Mouse (Mus musculus) CH12.LX (cell line): Measurements from ENCODE around the gene Klc4. TPM values are rescaled to one million over a fixed set of nuclear protein-coding genes. Genes with fewer than 3 reads are reported as not detected.

ENCODE experiments used
- DNase-seq: peaks from one replicate; pipeline ENCODE4 v3.0.0-alpha.2; 2013; ENCODE audit errors: extremely low read depth
- H3K27ac ChIP-seq: 2 replicates; pipeline ENCODE4 v1.5.1; 2012; ENCODE audit warnings: low read depth, mild to moderate bottlenecking, control low read depth, moderate library complexity; ENCODE audit not compliant: insufficient read depth
- H3K27me3 ChIP-seq: replicated peaks from 2 replicates; pipeline ENCODE3; 2012; ENCODE audit warnings: inconsistent platforms
- H3K36me3 ChIP-seq, 2 experiments: replicated peaks in 1 of 2; 2 replicates each; pipeline versions ENCODE3 to v1.6.1; 2012; ENCODE audit warnings: inconsistent platforms in 1 of 2, low read length in 1 of 2, mild to moderate bottlenecking in 1 of 2, mixed read lengths in 1 of 2, moderate library complexity in 1 of 2; ENCODE audit not compliant: control insufficient read depth in 1 of 2, insufficient read depth in 1 of 2
- H3K4me1 ChIP-seq, 2 experiments: 2 replicates each; pipeline ENCODE4 v1.6.1; 2012; ENCODE audit warnings: inconsistent platforms in 1 of 2, moderate library complexity in 1 of 2; ENCODE audit not compliant: insufficient read depth in 2 of 2, control insufficient read depth in 1 of 2
- H3K4me2 ChIP-seq: 2 replicates; pipeline ENCODE4 v1.6.1; 2012; ENCODE audit warnings: low read depth, mild to moderate bottlenecking, control low read depth; ENCODE audit not compliant: poor library complexity, insufficient read depth, severe bottlenecking
- H3K4me3 ChIP-seq, 3 experiments: fragments of 150-350 bp in 1 of 3; sonication (generic) in 1 of 3; replicated peaks in 1 of 3; 2 replicates each; pipeline versions ENCODE3 to v1.5.1; 2011 to 2012; ENCODE audit warnings: low read depth in 2 of 3, low read length in 2 of 3, mild to moderate bottlenecking in 2 of 3, moderate library complexity in 2 of 3, control low read depth in 1 of 3, improper control_type of control experiment in 1 of 3, inconsistent platforms in 1 of 3, mixed read lengths in 1 of 3; ENCODE audit not compliant: poor library complexity in 1 of 3
- H3K79me2 ChIP-seq: replicated peaks from 2 replicates; pipeline ENCODE4 v1.6.1; 2012; ENCODE audit warnings: mild to moderate bottlenecking, moderate library complexity; ENCODE audit not compliant: control insufficient read depth, poor library complexity, insufficient read depth, severe bottlenecking; ENCODE audit errors: extremely low read depth
- H3K9ac ChIP-seq: 2 replicates; pipeline ENCODE4 v1.6.1; 2012; ENCODE audit warnings: low read depth, mild to moderate bottlenecking, control low read depth, moderate library complexity; ENCODE audit not compliant: insufficient read depth
- H3K9me3 ChIP-seq: replicated peaks from 2 replicates; pipeline ENCODE3; 2012; ENCODE audit warnings: low read length, inconsistent platforms, mixed read lengths
- ELF1 ChIP-seq: IDR thresholded peaks from 2 replicates; pipeline ENCODE4 v1.6.1; 2014; ENCODE audit warnings: low read depth, mild to moderate bottlenecking, inconsistent platforms, low read length, improper control_type of control experiment
- HCFC1 ChIP-seq: IDR thresholded peaks from 2 replicates; pipeline ENCODE4 v1.6.1; 2012; ENCODE audit warnings: low read depth, mild to moderate bottlenecking, inconsistent platforms, low read length, improper control_type of control experiment
- MAFK ChIP-seq: IDR thresholded peaks from 2 replicates; pipeline ENCODE4 v1.6.1; 2011; ENCODE audit warnings: low read length, improper control_type of control experiment; ENCODE audit not compliant: insufficient replicate concordance
- MXI1 ChIP-seq: IDR thresholded peaks from 2 replicates; pipeline ENCODE4 v1.6.1; 2011; ENCODE audit warnings: mild to moderate bottlenecking, low read depth, low read length, improper control_type of control experiment
- MYC ChIP-seq: IDR thresholded peaks from 2 replicates; pipeline ENCODE4 v1.6.1; 2011; ENCODE audit warnings: low read depth, mild to moderate bottlenecking, improper control_type of control experiment, low read length
- NELFE ChIP-seq: IDR thresholded peaks from 2 replicates; pipeline ENCODE4 v1.6.1; 2011; ENCODE audit warnings: low read depth, low read length, improper control_type of control experiment
- PAX5 ChIP-seq: IDR thresholded peaks from 2 replicates; pipeline ENCODE4 v1.6.1; 2012; ENCODE audit warnings: low read length, inconsistent platforms, mixed read lengths
- POLR2A ChIP-seq: IDR thresholded peaks from 2 replicates; pipeline ENCODE4 v1.6.1; 2011; ENCODE audit warnings: low read depth, mild to moderate bottlenecking, improper control_type of control experiment, low read length
- POLR2AphosphoS2 ChIP-seq: IDR thresholded peaks from 2 replicates; pipeline ENCODE4 v1.6.1; 2011; ENCODE audit warnings: low read depth, low read length, improper control_type of control experiment
- RAD21 ChIP-seq: IDR thresholded peaks from 2 replicates; pipeline ENCODE4 v1.6.1; 2011; ENCODE audit warnings: low read depth, mild to moderate bottlenecking, low read length, improper control_type of control experiment, moderate library complexity
- SIN3A ChIP-seq: IDR thresholded peaks from 2 replicates; pipeline ENCODE4 v1.6.1; 2012; ENCODE audit warnings: low read length, improper control_type of control experiment, inconsistent platforms
- TBP ChIP-seq: conservative IDR thresholded peaks from 2 replicates; pipeline ENCODE4 v1.6.1; 2011; ENCODE audit warnings: low read depth, low read length, improper control_type of control experiment
- ZMIZ1 ChIP-seq: IDR thresholded peaks from 2 replicates; pipeline ENCODE4 v1.6.1; 2012; ENCODE audit warnings: low read depth, mild to moderate bottlenecking, inconsistent platforms, low read length, improper control_type of control experiment
- dilution Hi-C: fragments of 300-500 bp; cut with MboI; formaldehyde crosslinking; loops from 2 replicates; pipeline ENCODE4 v1.14.3; 2020; ENCODE audit warnings: low sequenced_read_pairs; ENCODE audit not compliant: extremely low pct_unique_long_range_greater_than_20kb, extremely low pct_ligation_motif_present
- in situ Hi-C: fragments of 300-500 bp; cut with MboI; formaldehyde crosslinking; loops from 3 replicates; pipeline ENCODE4 v1.14.3; 2019; ENCODE audit warnings: low sequenced_read_pairs, low pct_ligation_motif_present, low pct_unique_long_range_greater_than_20kb, mixed read lengths
- polyA plus RNA-seq: library from polyadenylated mRNA; unstranded; fragments of >175 nt; gene quantifications from 2 replicates; pipeline ENCODE4 v1.2.1, GENCODE M21; 2012; ENCODE audit warnings: low read depth; ENCODE audit not compliant: insufficient read length
- total RNA-seq, 2 experiments: library from RNA; depleted of rRNA; stranded (reverse); fragments of 300-350 nt in 1 of 2; fragments of >200 nt in 1 of 2; gene quantifications; 2 replicates each; pipeline ENCODE4 v1.2.3; 2012 to 2014

Klc4 gene
- total and polyA plus RNA-seq, 3 experiments = 6.6 to 10.7 (median 6.7) TPM

- Histone ChIP-seq H3K36me3 (peaks cover 61 to 76% of the 10 kb centered on the region in 2 experiments), H3K27ac (peak overlapping the region; percentile 30), H3K27me3 (no peaks in the 10 kb centered on the region), H3K79me2 (peaks cover 39% of the 10 kb centered on the region), H3K4me1 (peaks cover 13 to 44% of the 10 kb centered on the region in 2 experiments), H3K4me3 (peak overlapping the region; percentile 18 to 94 (median 81)), H3K9ac (peak overlapping the region; percentile 33), H3K9me3 (peaks cover 3% of the 10 kb centered on the region), H3K4me2 (peak overlapping the region; percentile 14; the same call in 1 of the 2 replicates)
- dilution Hi-C loops (no loop called here), in situ Hi-C loops (no loop called here)
- DNase-seq = no peak
- TF ChIP-seq TBP = no peak
- TF ChIP-seq PAX5 = no peak
- no peak for TF ChIP-seq ZMIZ1
Measured at GRCm38 (mm10) chr17:46674530-46675283, 28.9 kb upstream of the Klc4 start.

- peaks cover 7% of the 10 kb centered on the region for H3K9me3 ChIP-seq
- in situ Hi-C loops = no loop called here
- H3K9ac ChIP-seq = peak within 1 kb of the TSS; percentile 45
- peak within 1 kb of the TSS; percentile 35 for H3K27ac ChIP-seq
- dilution Hi-C loops = no loop called here
- peaks cover 13 to 37% of the 10 kb centered on the region in 2 experiments for H3K4me1 ChIP-seq
- H3K36me3 ChIP-seq = peaks cover 66 to 82% of the 10 kb centered on the region in 2 experiments
- H3K79me2 ChIP-seq = peaks cover 31% of the 10 kb centered on the region
- peak; percentile 94 for DNase-seq
- H3K4me2 ChIP-seq = peak within 1 kb of the TSS; percentile 90
- no peaks in the 10 kb centered on the region for H3K27me3 ChIP-seq
- peak within 1 kb of the TSS; percentile 64 to 94 (median 81) for H3K4me3 ChIP-seq
- TF ChIP-seq ELF1 (peak; percentile 97), POLR2AphosphoS2 (peak; percentile 97), MAFK (no peak), NELFE (peak; percentile 47), MXI1 (peak; percentile 95), ZMIZ1 (peak; percentile 71; the same call in 1 of the 2 replicates), SIN3A (peak; percentile 90), TBP (0 out of 2 replicates have a peak, but pooled peaks have one; percentile 17), HCFC1 (peak; percentile 84), RAD21 (no peak), MYC (no peak), POLR2A (peak; percentile 90)
Measured at GRCm38 (mm10) chr17:46673850-46674529, 28.2 kb upstream of the Klc4 start, which contains the start of gene Rrp36. Rrp36 (minus strand) TSS chr17:46674352.
